Mouse (Mus musculus): Measurements from ENCODE around the gene Tex101.

- TF ChIP-seq MAFK (IDR thresholded peaks at IDR 0.05; ENCODE audit: insufficient read depth, low read depth, low read length) (no peak), ZC3H11A (IDR thresholded peaks at IDR 0.05; ENCODE audit: borderline replicate concordance, low read depth, low read length) (no peak)
Observed at GRCm38 (mm10) chr7:24671944-24672439, 4.5 kb downstream of the Tex101 start.
